Mouse (Mus musculus): Measurements from ENCODE around the gene Prlh.

The Prlh gene

GRCm38 (mm10) chr1:91001101-91001500, 48.2 kb downstream of the Prlh start:
- no peak for DNase-seq (ENCODE audit: low spot score)

DNA sequence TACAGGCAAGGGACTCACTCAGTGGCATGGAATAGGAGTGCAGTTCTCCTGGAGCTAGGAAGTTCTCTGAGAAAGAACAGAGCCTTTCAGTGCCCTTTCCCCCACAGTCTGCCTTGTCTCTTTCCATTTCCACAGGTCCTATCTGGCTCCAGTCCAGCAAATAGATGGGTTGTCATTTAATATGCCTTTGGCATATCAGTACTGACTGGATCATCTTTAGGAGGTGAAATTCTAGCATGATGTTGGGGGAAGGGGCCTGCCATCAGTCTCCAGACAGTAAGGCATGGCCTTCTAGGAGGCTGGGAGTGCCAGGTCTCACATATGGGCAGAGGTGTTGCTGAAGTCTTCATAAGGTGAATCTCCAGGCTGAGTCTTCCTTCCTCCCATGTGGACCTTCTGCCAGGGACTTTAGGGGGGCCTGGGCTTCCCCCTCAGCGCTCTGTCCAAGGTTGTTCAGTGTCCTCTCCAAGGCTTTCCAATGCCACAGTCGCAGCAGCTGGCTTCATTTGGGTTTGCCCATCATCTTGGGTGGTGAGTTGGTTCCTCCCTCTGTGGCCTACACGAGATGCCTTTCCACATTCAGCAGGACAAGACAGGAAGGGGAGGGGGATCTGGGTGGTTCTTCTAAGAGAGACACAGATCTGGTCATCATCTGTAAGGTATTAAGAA, 49.1 kb downstream of the Prlh start:
- DNase-seq (ENCODE audit: low spot score), result no peak

- DNase-seq (ENCODE audit: low spot score), result no peak
Measured at GRCm38 (mm10) chr1:91002641-91003040, 49.7 kb downstream of the Prlh start.
